Mouse (Mus musculus) neural tube, embryonic 12.5 days (tissue): ENCODE measurements at regions not wholly inside any gene's neighbourhood (a gene's known extent, or its start where the extent isn't known, plus 50 kb on each side); places are given as distances from the start of the nearest gene placed in this dataset.

Source experiments
- ATAC-seq: fragments of 200-750 bp; cut with Nextera tagmentation; 2 replicates; pipeline ENCODE4 v1.8.0; 2017; ENCODE audit warnings: low read depth, mild to moderate bottlenecking, moderate TSS enrichment, moderate library complexity; ENCODE audit not compliant: low FRiP score
- H3K27ac ChIP-seq: fragments of 300-500 bp; sonication (generic); 2 replicates; pipeline ENCODE4 v1.5.1; 2016
- H3K27me3 ChIP-seq: fragments of 300-500 bp; sonication (generic); replicated peaks from 2 replicates; pipeline ENCODE4 v1.6.1; 2016; ENCODE audit warnings: mild to moderate bottlenecking
- H3K36me3 ChIP-seq: fragments of 300-500 bp; sonication (generic); 2 replicates; pipeline ENCODE4 v1.6.1; 2016; ENCODE audit warnings: mild to moderate bottlenecking
- H3K4me1 ChIP-seq: fragments of 300-500 bp; sonication (generic); 2 replicates; pipeline ENCODE4 v1.6.1; 2016
- H3K4me2 ChIP-seq: fragments of 300-500 bp; sonication (generic); replicated peaks from 2 replicates; pipeline ENCODE4 v1.6.1; 2016; ENCODE audit warnings: mild to moderate bottlenecking
- H3K4me3 ChIP-seq: fragments of 300-500 bp; sonication (generic); 2 replicates; pipeline ENCODE4 v1.5.1; 2016
- H3K9ac ChIP-seq: fragments of 300-500 bp; sonication (generic); 2 replicates; pipeline ENCODE4 v1.6.1; 2016; ENCODE audit warnings: mild to moderate bottlenecking
- H3K9me3 ChIP-seq: fragments of 300-500 bp; sonication (generic); 2 replicates; pipeline ENCODE4 v1.6.1; 2016; ENCODE audit warnings: mild to moderate bottlenecking
- WGBS: fragments of 180-500 bp; shearing (Covaris S2); methylation state at CpG from one replicate; pipeline ENCODE4 v1.1.7; 2016; 5-methylcytosine and 5-hydroxymethylcytosine counted together

- no peaks in the 10 kb centered on the region for H3K36me3 ChIP-seq
- 86% methylated on average over 5 of the region's 5 CpGs for WGBS
- no peak overlapping the region for H3K9ac ChIP-seq
- ATAC-seq = no peak
- H3K4me3 ChIP-seq = no peak overlapping the region
- H3K27ac ChIP-seq = no peak overlapping the region
- H3K27me3 ChIP-seq = no peaks in the 10 kb centered on the region
- H3K4me2 ChIP-seq = no peak overlapping the region
- no peaks in the 10 kb centered on the region for H3K9me3 ChIP-seq
- peaks cover 8% of the 10 kb centered on the region; the same call in 1 of the 2 replicates for H3K4me1 ChIP-seq
Measured at GRCm38 (mm10) chr1:60665329-60665728, 51.3 kb upstream of the Cd28 start.

DNA sequence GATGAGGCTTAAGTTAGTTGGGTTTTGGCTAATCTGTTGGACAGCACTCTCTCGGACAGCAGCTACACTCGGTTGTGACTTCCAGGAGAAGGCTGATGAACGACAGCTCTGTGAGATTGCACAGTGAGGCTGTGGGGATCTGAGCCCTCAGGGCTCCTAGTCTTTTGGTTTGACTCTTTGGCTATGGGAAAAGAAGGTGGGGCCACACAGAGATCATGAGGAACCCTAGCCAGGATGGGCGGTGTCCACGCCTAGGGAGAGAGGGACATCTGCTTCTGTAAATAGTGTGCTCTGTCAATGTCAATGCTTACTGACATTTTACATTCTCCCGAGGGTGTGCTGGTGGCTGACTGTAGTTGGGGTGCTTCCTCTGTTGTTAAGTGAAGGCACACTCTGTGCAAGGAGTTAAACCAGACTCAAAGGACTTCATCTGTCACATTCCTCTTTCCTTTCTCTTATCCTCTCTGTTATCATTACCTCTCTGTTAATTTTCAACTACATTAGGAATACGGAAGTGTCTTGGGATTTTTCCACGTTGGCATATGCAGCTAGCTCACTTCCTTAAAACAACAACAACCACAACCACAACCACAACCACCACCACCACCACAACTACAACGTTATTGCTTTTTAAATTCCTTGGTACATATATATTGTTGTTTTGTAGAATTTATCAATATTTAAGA is 54.2 kb upstream of the Cd28 start:
- no peak overlapping the region for H3K4me3 ChIP-seq
- H3K4me1 ChIP-seq = no peaks in the 10 kb centered on the region
- no peak for ATAC-seq
- no peaks in the 10 kb centered on the region for H3K27me3 ChIP-seq
- H3K9ac ChIP-seq = no peak overlapping the region
- whole genome bisulfite sequencing = 71% methylated on average over 9 of the region's 9 CpGs
- no peak overlapping the region for H3K4me2 ChIP-seq
- no peak overlapping the region for H3K27ac ChIP-seq
- no peaks in the 10 kb centered on the region for H3K9me3 ChIP-seq
- no peaks in the 10 kb centered on the region for H3K36me3 ChIP-seq

- Histone ChIP-seq H3K36me3 (no peaks in the 10 kb centered on the region), H3K27me3 (no peaks in the 10 kb centered on the region), H3K9me3 (no peaks in the 10 kb centered on the region), H3K27ac (no peak overlapping the region), H3K4me3 (no peak overlapping the region), H3K4me2 (no peak overlapping the region), H3K4me1 (no peaks in the 10 kb centered on the region), H3K9ac (no peak overlapping the region)
- 68% methylated on average over 2 of the region's 2 CpGs for WGBS
- ATAC-seq = no peak
Measured at GRCm38 (mm10) chr1:60661857-60662256, 54.7 kb upstream of the Cd28 start.

DNA sequence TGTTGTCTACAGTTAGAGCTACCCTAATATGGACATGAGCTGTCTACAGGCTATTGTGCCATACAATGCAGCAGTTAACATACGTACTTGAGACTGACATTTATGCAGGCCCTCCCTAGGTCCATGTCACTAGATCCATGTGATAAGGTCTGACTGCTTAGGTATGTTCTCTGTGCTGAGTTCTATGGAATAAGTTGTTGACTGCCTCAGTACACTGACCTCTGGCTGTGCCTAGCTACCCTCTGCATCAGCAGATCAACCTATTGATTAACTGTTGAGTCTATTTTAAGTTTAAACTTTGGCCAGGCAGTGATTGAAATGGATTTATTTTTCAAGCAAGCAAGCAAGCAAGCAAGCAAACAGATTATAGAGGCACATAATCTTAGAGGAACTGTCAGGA is 57.0 kb upstream of the Cd28 start:
- Histone ChIP-seq H3K36me3 (no peaks in the 10 kb centered on the region), H3K9me3 (no peaks in the 10 kb centered on the region), H3K4me1 (no peaks in the 10 kb centered on the region), H3K4me2 (no peak overlapping the region), H3K4me3 (no peak overlapping the region), H3K9ac (no peak overlapping the region), H3K27ac (no peak overlapping the region), H3K27me3 (no peaks in the 10 kb centered on the region)
- WGBS = 87% methylated on average over 1 of the region's 1 CpGs
- ATAC-seq = no peak

GRCm38 (mm10) chr1:60659041-60659440 is 57.6 kb upstream of the Cd28 start:
- Histone ChIP-seq H3K4me2 (no peak overlapping the region), H3K36me3 (no peaks in the 10 kb centered on the region), H3K27me3 (no peaks in the 10 kb centered on the region), H3K4me1 (no peaks in the 10 kb centered on the region), H3K27ac (no peak overlapping the region), H3K4me3 (no peak overlapping the region), H3K9ac (no peak overlapping the region), H3K9me3 (no peaks in the 10 kb centered on the region)
- 88% methylated on average over 2 of the region's 2 CpGs for WGBS
- no peak for ATAC-seq

DNA sequence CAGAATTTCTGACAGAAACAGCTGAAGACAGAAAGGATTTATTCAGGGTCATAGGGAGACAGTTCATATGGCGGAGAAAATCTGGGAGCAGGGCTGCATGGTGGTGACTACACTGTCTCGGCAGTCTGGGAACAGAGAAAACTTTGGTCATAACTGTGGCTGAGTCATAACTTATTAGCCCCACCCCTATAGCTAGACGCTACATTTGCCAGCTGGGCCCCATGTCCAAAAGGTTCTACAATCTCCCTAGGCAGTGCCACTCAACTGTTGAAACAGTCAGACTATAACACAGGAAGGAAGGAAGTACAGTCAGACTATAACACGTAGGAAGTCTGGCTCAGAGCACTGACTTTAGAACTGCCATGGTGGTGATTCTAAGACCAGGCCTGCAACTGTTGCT is 58.2 kb upstream of the Cd28 start:
- ATAC-seq = no peak

GRCm38 (mm10) chr1:60657511-60657910 is 59.1 kb upstream of the Cd28 start:
- H3K27me3 ChIP-seq = no peaks in the 10 kb centered on the region
- H3K4me1 ChIP-seq = no peaks in the 10 kb centered on the region
- no peak overlapping the region for H3K4me2 ChIP-seq
- no peaks in the 10 kb centered on the region for H3K9me3 ChIP-seq
- ATAC-seq = no peak
- H3K36me3 ChIP-seq = no peaks in the 10 kb centered on the region
- 89% methylated on average over 6 of the region's 6 CpGs for WGBS
- no peak overlapping the region for H3K9ac ChIP-seq
- no peak overlapping the region for H3K27ac ChIP-seq
- H3K4me3 ChIP-seq = no peak overlapping the region

More for the DNA sequence above, 58.2 kb upstream of the Cd28 start:
- Histone ChIP-seq H3K27ac (no peak overlapping the region), H3K4me1 (no peaks in the 10 kb centered on the region), H3K4me2 (no peak overlapping the region), H3K27me3 (no peaks in the 10 kb centered on the region), H3K9me3 (no peaks in the 10 kb centered on the region), H3K9ac (no peak overlapping the region), H3K4me3 (no peak overlapping the region), H3K36me3 (no peaks in the 10 kb centered on the region)
- 86% methylated on average over 4 of the region's 4 CpGs for WGBS

- no peaks in the 10 kb centered on the region for H3K4me1 ChIP-seq
- H3K27ac ChIP-seq = no peak overlapping the region
- no peak overlapping the region for H3K4me3 ChIP-seq
- 77% methylated on average over 4 of the region's 4 CpGs for WGBS
- no peak for ATAC-seq
- H3K4me2 ChIP-seq = no peak overlapping the region
- no peaks in the 10 kb centered on the region for H3K36me3 ChIP-seq
- H3K27me3 ChIP-seq = no peaks in the 10 kb centered on the region
- H3K9me3 ChIP-seq = no peaks in the 10 kb centered on the region
- H3K9ac ChIP-seq = no peak overlapping the region
Measured at GRCm38 (mm10) chr1:60656976-60657375, 59.6 kb upstream of the Cd28 start.

DNA sequence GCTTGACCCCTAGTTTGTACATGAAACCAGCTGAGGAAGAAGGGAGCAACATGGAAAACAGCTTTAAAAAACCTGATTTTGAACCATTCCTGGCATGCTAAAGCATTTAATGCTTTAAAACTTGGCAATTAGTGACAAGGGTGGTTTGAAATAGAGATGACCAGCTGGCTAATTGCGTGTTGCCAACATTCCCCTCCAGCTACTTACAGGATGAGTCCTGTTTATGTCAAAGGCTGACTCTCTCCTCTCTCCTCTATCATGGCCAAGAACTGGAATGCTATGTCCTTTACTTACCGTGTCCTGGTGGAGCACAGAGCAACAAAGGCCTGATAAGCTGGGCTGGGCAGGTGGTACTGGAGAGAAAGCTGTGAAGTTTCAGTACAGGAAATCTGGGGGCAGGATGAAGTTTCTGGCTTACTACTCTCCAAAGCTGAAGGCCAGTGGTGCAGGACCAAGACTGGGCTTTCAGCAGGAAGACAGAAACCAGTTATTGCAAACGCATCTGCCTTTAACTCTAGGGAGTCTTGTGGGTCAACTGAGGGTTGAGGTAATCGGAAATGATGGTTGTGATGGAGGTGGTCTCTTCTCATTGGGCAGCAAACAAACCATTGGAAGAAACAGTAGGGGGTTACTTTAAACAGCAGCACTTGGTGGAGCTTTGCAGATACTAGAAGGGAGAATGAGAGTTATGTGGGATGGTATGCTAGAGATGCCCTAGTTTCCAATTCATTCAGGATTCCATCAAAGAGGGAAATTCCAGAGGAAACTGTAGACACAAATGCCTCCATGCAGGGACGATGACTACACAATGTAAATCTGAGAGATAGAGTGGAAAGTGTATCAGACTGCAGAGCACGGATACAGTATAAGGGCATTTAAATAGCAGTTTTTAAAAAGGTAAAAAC is 60.7 kb upstream of the Cd28 start:
- Histone ChIP-seq H3K4me2 (no peak overlapping the region), H3K9me3 (no peaks in the 10 kb centered on the region), H3K4me1 (no peaks in the 10 kb centered on the region), H3K4me3 (no peak overlapping the region), H3K27ac (no peak overlapping the region), H3K9ac (no peak overlapping the region), H3K27me3 (no peaks in the 10 kb centered on the region), H3K36me3 (no peaks in the 10 kb centered on the region)
- WGBS = 86% methylated on average over 6 of the region's 6 CpGs
- no peak for ATAC-seq

GRCm38 (mm10) chr1:60655206-60655605 is 61.4 kb upstream of the Cd28 start:
- no peak overlapping the region for H3K4me2 ChIP-seq
- no peak overlapping the region for H3K27ac ChIP-seq
- H3K27me3 ChIP-seq = no peaks in the 10 kb centered on the region
- no peaks in the 10 kb centered on the region for H3K36me3 ChIP-seq
- no peak overlapping the region for H3K4me3 ChIP-seq
- H3K9ac ChIP-seq = no peak overlapping the region
- 69% methylated on average over 2 of the region's 2 CpGs for WGBS
- H3K4me1 ChIP-seq = no peaks in the 10 kb centered on the region
- ATAC-seq = no peak
- H3K9me3 ChIP-seq = no peaks in the 10 kb centered on the region

DNA sequence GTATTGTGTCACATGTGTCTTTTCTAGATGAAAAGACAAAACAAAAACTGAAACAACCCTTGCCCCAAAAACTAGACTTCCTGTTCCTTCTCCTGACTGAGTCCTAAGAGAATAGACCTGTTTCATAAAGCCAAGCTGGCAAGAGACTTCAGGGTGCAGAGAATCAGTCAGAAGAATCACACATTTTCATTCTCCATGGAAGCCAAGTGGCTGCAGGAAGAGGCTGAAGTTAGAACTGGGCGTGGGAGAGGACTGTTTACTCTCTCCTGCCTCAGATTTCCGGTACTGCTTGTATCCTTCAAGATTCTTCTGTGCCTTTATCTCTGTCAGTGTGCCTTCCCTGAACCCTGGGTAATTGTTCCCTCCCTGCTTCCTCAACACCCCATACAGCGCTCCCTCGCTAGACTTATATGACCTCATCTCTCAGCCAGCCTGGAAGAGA is 64.0 kb upstream of the Cd28 start:
- H3K9me3 ChIP-seq = no peaks in the 10 kb centered on the region
- H3K4me2 ChIP-seq = no peak overlapping the region
- H3K27me3 ChIP-seq = no peaks in the 10 kb centered on the region
- no peak for ATAC-seq
- no peaks in the 10 kb centered on the region for H3K4me1 ChIP-seq
- no peak overlapping the region for H3K9ac ChIP-seq
- 77% methylated on average over 4 of the region's 4 CpGs for WGBS
- H3K36me3 ChIP-seq = no peaks in the 10 kb centered on the region
- no peak overlapping the region for H3K27ac ChIP-seq
- no peak overlapping the region for H3K4me3 ChIP-seq

DNA sequence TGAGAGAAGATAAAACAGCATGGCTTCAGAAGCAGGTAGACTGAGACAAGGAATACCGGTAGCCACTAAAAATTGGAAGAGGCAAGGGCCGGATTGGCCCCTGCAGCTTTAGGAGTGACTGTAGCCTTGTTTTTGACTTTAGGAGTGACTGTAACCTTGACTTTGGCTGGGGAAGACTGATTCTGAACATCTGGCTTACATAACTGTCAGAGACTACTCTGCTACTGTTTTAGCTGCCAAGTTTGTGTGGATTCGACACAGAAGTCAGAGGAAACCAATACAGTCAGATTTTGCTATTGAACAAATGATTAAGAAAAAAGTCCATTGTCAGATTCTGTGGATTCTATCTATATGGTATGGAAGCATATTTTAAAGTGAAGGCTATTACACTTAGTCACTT is 66.4 kb upstream of the Cd28 start:
- H3K9ac ChIP-seq = no peak overlapping the region
- no peak overlapping the region for H3K27ac ChIP-seq
- no peak overlapping the region for H3K4me3 ChIP-seq
- no peaks in the 10 kb centered on the region for H3K27me3 ChIP-seq
- no peaks in the 10 kb centered on the region for H3K36me3 ChIP-seq
- H3K4me2 ChIP-seq = no peak overlapping the region
- no peak for ATAC-seq
- WGBS = 88% methylated on average over 3 of the region's 3 CpGs
- H3K9me3 ChIP-seq = no peaks in the 10 kb centered on the region
- no peaks in the 10 kb centered on the region for H3K4me1 ChIP-seq
